Mouse (Mus musculus) stomach, embryonic 16.5 days (tissue): ENCODE measurements around the gene Gm47959. TPM values are rescaled to one million over a fixed set of nuclear protein-coding genes. Genes with fewer than 3 reads are reported as not detected.

Experiments used
- ATAC-seq: fragments of 200-750 bp; cut with Nextera tagmentation; 2 replicates; pipeline ENCODE4 v1.8.0; 2017; ENCODE audit warnings: moderate number of reproducible peaks, moderate TSS enrichment; ENCODE audit not compliant: insufficient read depth, low FRiP score
- H3K27ac ChIP-seq: fragments of 300-500 bp; sonication (generic); 2 replicates; pipeline ENCODE4 v1.5.1; 2014; ENCODE audit warnings: low read length
- H3K27me3 ChIP-seq: fragments of 300-500 bp; sonication (generic); 2 replicates; pipeline ENCODE4 v1.6.1; 2014; ENCODE audit warnings: low read length, control low read depth, mixed read lengths; ENCODE audit not compliant: control insufficient read depth, insufficient read depth
- H3K36me3 ChIP-seq: fragments of 300-500 bp; sonication (generic); 2 replicates; pipeline ENCODE4 v1.6.1; 2014; ENCODE audit warnings: low read length; ENCODE audit not compliant: control insufficient read depth, insufficient read depth
- H3K4me1 ChIP-seq: fragments of 300-500 bp; sonication (generic); 2 replicates; pipeline ENCODE4 v1.6.1; 2014; ENCODE audit warnings: low read length, control low read depth, mixed read lengths; ENCODE audit not compliant: control insufficient read depth, insufficient read depth
- H3K4me2 ChIP-seq: fragments of 300-500 bp; sonication (generic); 2 replicates; pipeline ENCODE4 v1.6.1; 2014; ENCODE audit warnings: low read depth, low read length, mixed read lengths
- H3K4me3 ChIP-seq: fragments of 300-500 bp; sonication (generic); replicated peaks from 2 replicates; pipeline ENCODE4 v1.5.1; 2014; ENCODE audit warnings: mild to moderate bottlenecking, low read length
- H3K9ac ChIP-seq: fragments of 300-500 bp; sonication (generic); 2 replicates; pipeline ENCODE4 v1.6.1; 2014; ENCODE audit warnings: low read length
- H3K9me3 ChIP-seq: fragments of 300-500 bp; sonication (generic); replicated peaks from 2 replicates; pipeline ENCODE4 v1.6.1; 2016; ENCODE audit warnings: low read length, control low read depth; ENCODE audit not compliant: control insufficient read depth
- WGBS: fragments of 180-500 bp; shearing (Covaris S2); extraction: QIAGEN DNeasy Blood & Tissue Kit; methylation state at CpG from one replicate; pipeline ENCODE4 v1.1.7; 2014; 5-methylcytosine and 5-hydroxymethylcytosine counted together
- polyA plus RNA-seq: library from polyadenylated mRNA; unstranded; fragments of >200 nt; fragmentation: Nextera tagmentation; extraction: Ambion mirVana; gene quantifications from 2 replicates; pipeline ENCODE4 v1.2.1, GENCODE M21; 2015

Gm47959 gene
- polyA plus RNA-seq, 1 experiment from 2014 or later: not detected

- Histone ChIP-seq H3K27ac (no peak overlapping the region), H3K9me3 (no peaks in the 10 kb centered on the region), H3K4me1 (no peaks in the 10 kb centered on the region), H3K36me3 (no peaks in the 10 kb centered on the region), H3K9ac (no peak overlapping the region), H3K4me3 (no peak overlapping the region), H3K4me2 (no peak overlapping the region), H3K27me3 (no peaks in the 10 kb centered on the region)
- ATAC-seq: no peak
Observed at GRCm38 (mm10) chr1:82977840-82978239, 22.5 kb upstream of the Gm47959 start.

GRCm38 (mm10) chr1:82986738-82987137, 13.6 kb upstream of the Gm47959 start:
- Histone ChIP-seq H3K4me2 (no peak overlapping the region), H3K27me3 (no peaks in the 10 kb centered on the region), H3K9me3 (peaks cover 6% of the 10 kb centered on the region; the same call in 1 of the 2 replicates), H3K9ac (no peak overlapping the region), H3K27ac (no peak overlapping the region), H3K36me3 (no peaks in the 10 kb centered on the region), H3K4me1 (no peaks in the 10 kb centered on the region), H3K4me3 (no peak overlapping the region)
- 89% methylated on average over 6 of the region's 6 CpGs for WGBS
- ATAC-seq: no peak

- no peak for ATAC-seq
- 26% methylated on average over 4 of the region's 4 CpGs for WGBS
- no peaks in the 10 kb centered on the region for H3K36me3 ChIP-seq
- H3K4me1 ChIP-seq: no peaks in the 10 kb centered on the region
- H3K4me2 ChIP-seq: no peak overlapping the region
- no peaks in the 10 kb centered on the region for H3K27me3 ChIP-seq
- no peak overlapping the region for H3K9ac ChIP-seq
- no peak overlapping the region for H3K27ac ChIP-seq
- no peak overlapping the region for H3K4me3 ChIP-seq
- peaks cover 6% of the 10 kb centered on the region; the same call in 1 of the 2 replicates for H3K9me3 ChIP-seq
Observed at GRCm38 (mm10) chr1:82987530-82988198, 12.7 kb upstream of the Gm47959 start.

GRCm38 (mm10) chr1:82991062-82991461, 9.3 kb upstream of the Gm47959 start:
- Histone ChIP-seq H3K9ac (no peak overlapping the region), H3K27me3 (no peaks in the 10 kb centered on the region), H3K4me3 (no peak overlapping the region), H3K4me1 (no peaks in the 10 kb centered on the region), H3K36me3 (no peaks in the 10 kb centered on the region), H3K4me2 (no peak overlapping the region), H3K9me3 (no peaks in the 10 kb centered on the region), H3K27ac (no peak overlapping the region)
- peak; percentile 74 for ATAC-seq
- WGBS: 50% methylated on average over 4 of the region's 4 CpGs

GRCm38 (mm10) chr1:82991596-82991995, 8.8 kb upstream of the Gm47959 start:
- no peak overlapping the region for H3K27ac ChIP-seq
- 66% methylated on average over 3 of the region's 3 CpGs for WGBS
- H3K4me1 ChIP-seq: no peaks in the 10 kb centered on the region
- H3K4me3 ChIP-seq: no peak overlapping the region
- no peak for ATAC-seq
- no peak overlapping the region for H3K4me2 ChIP-seq
- no peak overlapping the region for H3K9ac ChIP-seq
- H3K27me3 ChIP-seq: no peaks in the 10 kb centered on the region
- H3K36me3 ChIP-seq: no peaks in the 10 kb centered on the region
- H3K9me3 ChIP-seq: no peaks in the 10 kb centered on the region

- Histone ChIP-seq H3K36me3 (no peaks in the 10 kb centered on the region), H3K27me3 (no peaks in the 10 kb centered on the region), H3K4me1 (no peaks in the 10 kb centered on the region), H3K4me3 (no peak overlapping the region), H3K27ac (no peak overlapping the region), H3K4me2 (no peak overlapping the region), H3K9me3 (no peaks in the 10 kb centered on the region), H3K9ac (no peak overlapping the region)
- WGBS: 89% methylated on average over 6 of the region's 6 CpGs
- no peak for ATAC-seq
Observed at GRCm38 (mm10) chr1:82992093-82992492, 8.3 kb upstream of the Gm47959 start.

GRCm38 (mm10) chr1:82993947-82994346, 6.4 kb upstream of the Gm47959 start:
- no peak overlapping the region for H3K9ac ChIP-seq
- H3K4me2 ChIP-seq: no peak overlapping the region
- H3K27me3 ChIP-seq: no peaks in the 10 kb centered on the region
- H3K36me3 ChIP-seq: no peaks in the 10 kb centered on the region
- no peak overlapping the region for H3K4me3 ChIP-seq
- H3K27ac ChIP-seq: no peak overlapping the region
- H3K4me1 ChIP-seq: no peaks in the 10 kb centered on the region
- WGBS: 80% methylated on average over 3 of the region's 3 CpGs
- no peaks in the 10 kb centered on the region for H3K9me3 ChIP-seq
- no peak for ATAC-seq

GRCm38 (mm10) chr1:83006218-83007179, 6.2 kb downstream of the Gm47959 start:
- Histone ChIP-seq H3K27ac (no peak overlapping the region), H3K9ac (no peak overlapping the region), H3K27me3 (no peaks in the 10 kb centered on the region), H3K9me3 (no peaks in the 10 kb centered on the region), H3K4me3 (no peak overlapping the region), H3K4me2 (no peak overlapping the region), H3K4me1 (no peaks in the 10 kb centered on the region), H3K36me3 (no peaks in the 10 kb centered on the region)
- ATAC-seq: no peak
- WGBS: 68% methylated on average over 8 of the region's 8 CpGs

GRCm38 (mm10) chr1:83007471-83007870, 7.1 kb downstream of the Gm47959 start:
- no peaks in the 10 kb centered on the region for H3K9me3 ChIP-seq
- no peak overlapping the region for H3K4me2 ChIP-seq
- no peaks in the 10 kb centered on the region for H3K36me3 ChIP-seq
- no peak for ATAC-seq
- no peak overlapping the region for H3K4me3 ChIP-seq
- WGBS: 42% methylated on average over 6 of the region's 6 CpGs
- no peaks in the 10 kb centered on the region for H3K27me3 ChIP-seq
- H3K27ac ChIP-seq: no peak overlapping the region
- no peaks in the 10 kb centered on the region for H3K4me1 ChIP-seq
- no peak overlapping the region for H3K9ac ChIP-seq
